Mouse (Mus musculus) urinary bladder, postnatal 25 days (tissue): Measurements from ENCODE around the gene Nxpe4.
"Not testable (repeated sequence)": the region's sequence is repeated elsewhere in the genome, so short reads cannot be mapped to it uniquely, and the experiment has no call there.

Experiments
- DNase-seq: peaks from one replicate; pipeline ENCODE4 v3.0.0; 2022; ENCODE audit warnings: low spot score

Nxpe4 gene

GRCm38 (mm10) chr9:48410217-48411035, 248.6 kb downstream of the Nxpe4 start:
- no peak for DNase-seq

DNA sequence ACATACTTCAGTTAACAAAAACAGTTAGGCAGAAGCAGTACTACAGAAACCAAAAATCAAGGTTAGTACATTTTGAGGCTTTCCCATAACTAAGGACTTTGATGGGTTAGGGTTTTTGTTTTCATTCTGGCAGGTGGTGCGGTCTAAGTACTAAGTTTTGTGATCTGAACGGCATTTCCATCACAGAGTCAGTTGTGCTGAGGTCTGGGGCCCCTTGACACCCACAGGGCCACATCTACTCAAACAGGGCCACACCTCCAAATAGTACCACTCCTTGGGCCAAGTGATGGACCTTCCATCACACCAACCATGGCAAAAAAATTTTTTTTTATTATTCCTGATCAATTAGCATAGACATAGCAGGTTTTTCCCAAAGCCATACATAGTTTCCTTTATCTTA, 251.8 kb downstream of the Nxpe4 start:
- no peak for DNase-seq

DNA sequence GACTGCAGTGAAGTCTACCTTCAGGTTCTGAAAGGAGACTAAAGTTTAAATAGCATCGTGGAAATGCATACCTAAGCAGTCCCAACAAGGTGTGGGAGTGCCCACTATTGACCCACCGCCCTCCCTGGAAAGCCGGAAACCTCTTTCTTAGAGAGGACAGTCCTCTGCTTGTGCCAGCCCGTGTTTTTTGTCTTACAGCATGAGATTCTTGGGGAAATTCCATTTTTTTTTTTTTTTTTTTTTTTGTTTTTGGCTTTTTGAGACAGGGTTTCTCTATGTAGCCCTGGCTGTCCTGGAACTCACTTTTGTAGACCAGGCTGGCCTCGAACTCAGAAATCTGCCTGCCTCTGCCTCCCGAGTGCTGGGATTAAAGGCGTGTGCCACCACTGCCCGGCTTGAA, 255.5 kb downstream of the Nxpe4 start:
- not testable (repeated sequence) for DNase-seq

DNA sequence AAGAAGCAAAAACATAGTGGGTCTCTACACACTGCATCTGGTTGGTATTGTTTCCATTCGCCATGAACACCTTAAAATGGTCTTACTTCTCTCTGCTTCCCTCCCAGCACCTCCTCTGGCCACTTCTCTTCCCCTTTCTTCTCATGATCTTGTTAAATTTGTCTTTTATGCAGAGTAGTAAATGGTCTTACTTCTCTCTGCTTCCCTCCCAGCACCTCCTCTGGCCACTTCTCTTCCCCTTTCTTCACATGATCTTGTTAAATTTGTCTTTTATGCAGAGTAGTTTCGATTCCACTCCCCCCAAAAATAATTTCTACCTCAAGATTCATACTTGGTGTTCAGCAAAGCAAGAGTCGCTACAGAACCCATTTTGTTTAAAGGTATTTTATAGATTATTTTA, 256.2 kb downstream of the Nxpe4 start:
- no peak for DNase-seq

DNA sequence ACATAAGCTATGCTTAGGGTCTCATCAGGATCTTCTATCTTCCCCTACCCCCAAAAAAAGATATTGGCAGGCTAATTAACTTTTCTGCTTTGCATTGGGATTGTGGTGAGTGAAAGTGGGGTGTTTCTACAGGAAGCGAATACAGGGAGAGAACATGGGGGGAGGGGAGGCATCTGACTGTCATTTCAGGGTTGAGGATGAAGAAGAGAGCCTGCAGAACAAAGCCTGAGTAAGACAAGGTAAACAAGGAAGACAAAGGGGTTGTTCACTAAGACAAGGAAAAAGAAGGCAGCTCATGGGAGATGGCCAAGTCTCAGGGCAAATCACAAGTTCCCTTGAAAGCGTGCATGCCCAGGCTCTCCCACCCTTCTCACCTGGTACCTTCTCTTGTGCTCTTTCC, 256.6 kb downstream of the Nxpe4 start:
- no peak for DNase-seq

DNA sequence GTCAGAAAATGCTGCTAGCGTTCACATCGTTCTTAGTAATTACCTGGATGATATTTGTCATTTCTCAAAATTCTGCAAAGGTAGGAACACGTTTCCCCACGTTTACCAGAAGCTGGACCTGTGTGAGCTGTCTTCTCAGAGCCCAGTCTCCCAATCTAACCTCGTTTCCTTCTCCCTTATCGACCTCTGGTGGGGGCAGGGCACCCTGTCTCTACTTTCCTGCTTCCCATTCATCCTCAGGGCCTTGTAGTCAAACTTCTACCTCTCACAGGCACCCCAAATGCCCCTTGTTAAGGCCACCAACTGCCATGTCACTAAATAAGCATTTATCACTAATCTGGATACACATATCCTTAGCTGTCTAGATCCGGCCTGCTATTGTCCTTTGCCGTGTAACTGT, 257.0 kb downstream of the Nxpe4 start:
- no peak for DNase-seq

DNA sequence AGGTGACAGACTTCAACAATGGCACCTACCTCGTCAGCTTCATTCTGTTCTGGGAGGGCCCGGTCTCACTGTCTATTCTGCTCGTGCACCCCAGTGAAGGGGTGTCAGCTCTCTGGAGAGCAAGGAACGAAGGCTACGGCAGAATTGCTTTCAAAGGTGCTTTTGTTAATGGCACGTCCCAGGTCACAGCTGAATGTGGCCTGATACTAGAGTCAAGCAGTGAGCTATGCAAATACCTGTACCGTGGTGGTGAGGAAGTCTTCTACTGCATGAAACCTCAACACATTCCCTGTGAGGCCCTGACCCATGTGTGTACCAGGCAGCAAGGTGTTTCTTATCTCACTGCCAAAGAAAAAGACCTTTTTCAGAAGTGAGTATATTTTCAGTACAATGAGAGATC, 258.6 kb downstream of the Nxpe4 start:
- no peak for DNase-seq

DNA sequence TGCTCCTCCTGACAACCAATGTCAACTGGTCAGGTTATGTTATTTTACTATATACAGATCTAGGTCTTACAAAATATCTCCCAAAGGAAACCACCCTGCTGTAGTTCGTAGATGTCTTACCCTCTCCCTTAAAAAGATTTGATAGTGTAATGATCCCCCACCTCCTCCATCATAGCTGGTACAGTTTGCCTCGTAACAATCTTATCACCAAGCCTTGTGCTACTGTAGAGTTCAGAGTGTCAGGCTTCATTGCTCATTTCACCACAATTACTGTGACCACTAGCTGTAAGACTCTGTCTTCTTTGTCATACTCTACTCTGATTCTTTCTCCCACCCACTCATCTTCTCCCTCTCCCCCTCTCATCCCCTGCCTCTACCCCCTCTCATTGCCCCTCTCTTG, 259.2 kb downstream of the Nxpe4 start:
- DNase-seq: no peak

DNA sequence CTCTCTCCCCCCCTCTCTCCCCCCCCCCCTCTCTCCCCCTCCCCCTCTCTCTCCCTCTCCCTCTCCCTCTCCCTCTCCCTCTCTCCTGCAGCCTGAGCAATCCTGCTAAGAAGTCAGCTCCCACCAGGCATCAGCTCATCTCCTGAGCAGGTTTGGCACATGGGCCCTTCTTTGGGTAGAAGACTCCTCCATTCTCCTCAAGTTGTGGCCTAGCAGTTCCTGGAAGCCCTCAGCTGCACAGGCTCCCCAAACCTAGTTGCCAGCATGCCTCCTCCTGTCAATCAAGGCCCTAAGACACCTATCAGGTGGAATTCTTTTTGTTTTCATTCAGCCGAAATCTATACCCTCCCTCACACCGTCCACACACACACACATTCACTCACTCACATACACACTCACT, 259.7 kb downstream of the Nxpe4 start:
- no peak for DNase-seq

GRCm38 (mm10) chr9:48422382-48422781, 260.6 kb downstream of the Nxpe4 start:
- no peak for DNase-seq

GRCm38 (mm10) chr9:48423256-48423655, 261.4 kb downstream of the Nxpe4 start:
- DNase-seq: no peak

GRCm38 (mm10) chr9:48427176-48427575, 265.4 kb downstream of the Nxpe4 start:
- DNase-seq: no peak

DNA sequence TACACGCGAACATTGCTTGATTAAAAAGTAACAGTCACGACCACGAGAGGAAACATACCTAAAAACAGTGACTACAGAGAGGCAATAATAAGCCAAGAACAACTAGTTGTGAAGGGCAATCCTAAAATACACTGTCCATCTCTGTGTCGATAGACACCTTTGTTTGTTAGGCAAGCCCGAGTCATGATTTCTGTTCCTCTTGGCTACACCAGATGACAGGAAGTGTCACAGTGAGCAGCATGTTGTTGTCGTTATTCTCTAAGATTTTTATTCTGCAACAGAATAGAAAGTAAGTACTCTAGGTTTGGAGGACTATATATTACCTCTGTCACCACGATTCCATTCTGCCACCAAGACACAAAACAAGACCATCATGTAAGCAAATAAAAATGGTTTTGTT, 270.6 kb downstream of the Nxpe4 start:
- DNase-seq: no peak

- no peak for DNase-seq
Observed at GRCm38 (mm10) chr9:48443873-48444272, 282.1 kb downstream of the Nxpe4 start.

DNA sequence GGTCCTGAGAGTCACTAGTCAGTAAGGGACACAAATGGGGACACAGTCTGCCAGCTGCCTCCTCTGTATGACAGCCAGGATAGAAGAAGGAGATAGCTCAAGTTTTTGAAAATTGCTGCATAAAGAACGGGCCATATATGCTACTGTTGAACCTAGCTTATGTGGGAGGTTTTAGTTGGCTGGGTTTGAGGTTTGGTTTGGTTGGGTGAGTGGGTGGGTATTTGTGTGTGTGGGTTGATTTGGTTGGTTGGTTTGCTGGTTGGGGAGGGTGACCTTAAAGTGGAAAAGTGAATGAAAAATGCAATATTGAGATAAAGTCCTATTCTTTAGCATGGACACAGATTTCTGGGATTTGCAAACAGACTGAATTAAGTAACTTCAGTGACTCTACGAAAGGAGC, 283.0 kb downstream of the Nxpe4 start:
- no peak for DNase-seq

DNA sequence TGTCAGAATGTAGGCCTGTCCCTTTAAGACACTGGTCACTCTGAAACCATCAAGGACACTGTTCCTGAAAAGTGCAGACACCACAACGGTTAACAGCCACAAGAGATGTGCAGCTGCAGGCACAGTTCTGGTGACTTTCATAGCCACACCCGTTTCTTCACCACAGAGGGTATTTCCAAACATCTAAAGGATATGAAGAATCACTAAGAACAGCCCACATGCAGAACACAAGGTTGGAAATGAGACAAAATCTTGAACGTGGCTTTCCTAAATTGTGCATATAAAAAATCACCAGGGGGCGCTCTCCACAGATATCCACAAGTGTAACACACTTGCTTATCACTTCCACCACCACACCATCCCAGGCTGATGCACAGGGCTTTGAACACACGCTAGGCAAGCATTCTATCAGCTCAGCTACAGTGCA, 286.0 kb downstream of the Nxpe4 start:
- DNase-seq: no peak
